Comparison of ENCODE assay signal across 15 mouse cellular contexts in genomic region chr11:109106751-109107150, GRCm38 (mm10). TPM values are rescaled to one million over a fixed set of nuclear protein-coding genes. Genes with fewer than 3 reads are reported as not detected.
DNase-seq lines count a peak whose midpoint lies in the region; ATAC-seq and TF ChIP-seq lines count a peak whose summit lies in the region.
"Had no signal": no experiment of that assay in that cellular context is flagged by ENCODE, and none has a peak within 500 bp of the region (broad histone marks: within the 10 kb centered on the region; RNA-seq: fewer than 3 reads in every experiment).

No protein-coding gene starts in this region.

- H3K27me3 ChIP-seq in thymus, adult 2 months (ENCODE audit: control insufficient read depth, insufficient read depth, low read length): no peaks in the 10 kb centered on the region
- no peaks in the 10 kb centered on the region for H3K27me3 ChIP-seq in forebrain, postnatal 0 days (ENCODE audit: insufficient read depth, low read length)
- H3K27me3 ChIP-seq in midbrain, embryonic 12.5 days: no peaks in the 10 kb centered on the region
- no peaks in the 10 kb centered on the region for H3K27me3 ChIP-seq in liver, postnatal 0 days (ENCODE audit: insufficient read depth, low read length)

- H3K4me2 ChIP-seq in forebrain, postnatal 0 days (ENCODE audit: low read depth): no peak overlapping the region
- 0 out of 2 replicates have a peak overlapping the region, but pooled peaks have one; percentile 19 for H3K4me2 ChIP-seq in midbrain, embryonic 12.5 days (replicated peaks)
- H3K4me2 ChIP-seq in liver, postnatal 0 days (ENCODE audit: low read depth, low read length): no peak overlapping the region

- no peak overlapping the region for H3K4me3 ChIP-seq in thymus, adult 2 months (ENCODE audit: control insufficient read depth, insufficient read depth, low read length)
- H3K4me3 ChIP-seq in forebrain, postnatal 0 days (ENCODE audit: low read depth, low read length): no peak overlapping the region
- H3K4me3 ChIP-seq in midbrain, embryonic 12.5 days: no peak overlapping the region
- no peak overlapping the region for H3K4me3 ChIP-seq in liver, postnatal 0 days (ENCODE audit: low read depth, low read length)

- no peaks in the 10 kb centered on the region; the same call in 1 of the 2 replicates for H3K4me1 ChIP-seq in thymus, adult 2 months (replicated peaks; ENCODE audit: control insufficient read depth, insufficient read depth, low read length)
- 0 out of 2 replicates have a peak, but pooled peaks cover 3% of the 10 kb centered on the region for H3K4me1 ChIP-seq in forebrain, postnatal 0 days (ENCODE audit: insufficient read depth)
- H3K4me1 ChIP-seq in midbrain, embryonic 12.5 days: peaks cover 30% of the 10 kb centered on the region
- H3K4me1 ChIP-seq in liver, postnatal 0 days (ENCODE audit: insufficient read depth): no peaks in the 10 kb centered on the region

- H3K27ac ChIP-seq in thymus, adult 2 months (ENCODE audit: control insufficient read depth, insufficient read depth, low read length): no peak overlapping the region
- H3K27ac ChIP-seq in forebrain, postnatal 0 days (ENCODE audit: low read depth, low read length): no peak overlapping the region
- peak overlapping the region; percentile 75 for H3K27ac ChIP-seq in midbrain, embryonic 12.5 days (replicated peaks)
- no peak overlapping the region for H3K27ac ChIP-seq in liver, postnatal 0 days (ENCODE audit: low read depth)

- no peak overlapping the region for H3K9ac ChIP-seq in forebrain, postnatal 0 days
- H3K9ac ChIP-seq in midbrain, embryonic 12.5 days (replicated peaks): no peak overlapping the region
- no peak overlapping the region for H3K9ac ChIP-seq in liver, postnatal 0 days (replicated peaks)

- WGBS in thymus, adult 2 months: 67% methylated on average over 8 of the region's 8 CpGs
- WGBS in forebrain, postnatal 0 days: 8% methylated on average over 8 of the region's 8 CpGs
- 5% methylated on average over 8 of the region's 8 CpGs for WGBS in midbrain, embryonic 12.5 days
- WGBS in liver, postnatal 0 days (ENCODE audit: insufficient replicate concordance): 37% methylated on average over 8 of the region's 8 CpGs

- no peak for TF ChIP-seq POLR2A in thymus, adult 2 months (IDR thresholded peaks at IDR 0.05; ENCODE audit: control insufficient read depth, extremely low read depth, insufficient read depth, low read length, poor library complexity)

- H3K36me3 ChIP-seq in thymus, adult 2 months (ENCODE audit: control insufficient read depth, insufficient read depth, low read length): no peaks in the 10 kb centered on the region
- H3K36me3 ChIP-seq in forebrain, postnatal 0 days (ENCODE audit: insufficient read depth): no peaks in the 10 kb centered on the region
- no peaks in the 10 kb centered on the region for H3K36me3 ChIP-seq in midbrain, embryonic 12.5 days
- no peaks in the 10 kb centered on the region for H3K36me3 ChIP-seq in liver, postnatal 0 days (replicated peaks; ENCODE audit: insufficient read depth, low read length)

- ATAC-seq in forebrain, postnatal 0 days: peak; percentile 25; the same call in 1 of the 2 replicates
- peak; percentile 65; the same call in 1 of the 2 replicates for ATAC-seq in midbrain, embryonic 12.5 days (ENCODE audit: low FRiP score, low read depth)
- ATAC-seq in activated CD4-positive, CD25-positive, alpha-beta regulatory T cell, adult 4 months: no peak
- no peak for ATAC-seq in liver, postnatal 0 days

- TF ChIP-seq EP300 in liver, postnatal 0 days (IDR thresholded peaks at IDR 0.05; ENCODE audit: low read depth): no peak

- no peak for TF ChIP-seq CTCF in thymus, adult 2 months (IDR thresholded peaks at IDR 0.05; ENCODE audit: borderline replicate concordance, control insufficient read depth, extremely low read depth, insufficient read depth, low read length, poor library complexity)
- no peak for TF ChIP-seq CTCF in forebrain, postnatal 0 days (IDR thresholded peaks at IDR 0.05; ENCODE audit: low read depth)
- TF ChIP-seq CTCF in liver, postnatal 0 days (IDR thresholded peaks at IDR 0.05; ENCODE audit: low read depth): no peak

- peak; percentile 23 for DNase-seq in thymus, postnatal 0 days (ENCODE audit: low spot score)
- DNase-seq in thymus, adult 2 months: no peak
- no peak for DNase-seq in forebrain, postnatal 0 days
- DNase-seq in thymus, postnatal 36 days: peak; percentile 6 to 8
- no peak for DNase-seq in liver
- DNase-seq in liver, postnatal 0 days: no peak
- DNase-seq: cerebellum, postnatal 36 days; heart, adult 18-20 months; heart, postnatal 36 days; lung, postnatal 4 days had no signal

- no peaks in the 10 kb centered on the region for H3K9me3 ChIP-seq in forebrain, postnatal 0 days (ENCODE audit: low read length)
- H3K9me3 ChIP-seq in midbrain, embryonic 12.5 days: no peaks in the 10 kb centered on the region
- no peaks in the 10 kb centered on the region for H3K9me3 ChIP-seq in liver, postnatal 0 days (ENCODE audit: low read length)

RNA-seq across cellular contexts. Expression of gene E030025P04Rik, which starts 37.4 kb away (rescaled TPM):
- polyA plus RNA-seq in thymus, postnatal 0 days (2015; fragmentation: Nextera tagmentation; extraction: Ambion mirVana): not detected in 2 replicates
- polyA plus RNA-seq in thymus, adult 2 months (2012; rRNA removed): not detected in 2 replicates
- total RNA-seq in forebrain, postnatal 0 days (2014; rRNA removed): not detected in 2 replicates
- not detected in 2 replicates for polyA plus RNA-seq in forebrain, postnatal 0 days (2015; fragmentation: Nextera tagmentation; extraction: Ambion mirVana)
- not detected in 2 replicates for polyA plus RNA-seq in midbrain, embryonic 12.5 days (2016; fragmentation: Nextera tagmentation; extraction: Ambion mirVana)
- polyA plus RNA-seq in activated CD4-positive, CD25-positive, alpha-beta regulatory T cell, adult 4 months (2017; shearing (Covaris generic)): not detected
- not detected in 2 replicates for polyA plus RNA-seq in liver, postnatal 0 days (2015; fragmentation: Nextera tagmentation; extraction: Ambion mirVana)
- total RNA-seq: heart, adult 18-20 months; heart, postnatal 36 days had no signal
- polyA plus RNA-seq: large intestine, adult 2 months; limb, embryonic 11.5 days; spleen, adult 2 months had no signal

Comparison
In these comparisons a context has a peak if more than half of its experiments do, and no peak if none do; other contexts are left out.
1. DNase-seq: peak in thymus, postnatal 0 days (single experiment) and thymus, postnatal 36 days (2 of 2); none in thymus, adult 2 months (single experiment), forebrain, postnatal 0 days (single experiment), liver (single experiment) and liver, postnatal 0 days (single experiment).
2. ATAC-seq: peak in forebrain, postnatal 0 days (single experiment) and midbrain, embryonic 12.5 days (single experiment); none in activated CD4-positive, CD25-positive, alpha-beta regulatory T cell, adult 4 months (single experiment) and liver, postnatal 0 days (single experiment).